Mouse (Mus musculus) cerebellum, postnatal 10 days (tissue): ENCODE data around the gene Glud1.
"Not testable (repeated sequence)": the region's sequence is repeated elsewhere in the genome, so short reads cannot be mapped to it uniquely, and the experiment has no call there.

ENCODE experiments used
- DNase-seq, 2 experiments: peaks; one replicate each; pipeline ENCODE4 v3.0.0; 2021; ENCODE audit warnings: mixed read lengths in 2 of 2

Glud1 gene

DNA sequence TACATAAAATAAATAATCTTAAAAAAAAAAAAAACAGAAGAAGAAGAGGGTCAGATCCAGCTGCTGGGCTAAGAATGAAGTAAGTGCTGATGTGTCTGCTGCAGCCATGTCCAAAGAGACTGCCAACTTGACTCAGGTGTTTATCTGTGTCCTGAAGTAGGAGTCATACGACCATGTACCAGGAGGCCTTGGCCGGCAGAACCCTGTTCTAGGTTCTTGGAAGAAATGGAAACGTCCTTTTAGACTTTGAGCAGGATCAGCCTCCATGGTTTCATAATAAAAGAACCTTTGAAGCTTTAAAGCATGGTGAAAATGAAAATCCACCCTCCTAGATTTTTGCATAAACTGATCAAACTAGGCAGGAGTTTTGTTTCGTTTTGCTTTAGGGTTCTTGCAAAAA, 43.9 kb downstream of the Glud1 start:
- no peak for DNase-seq

DNA sequence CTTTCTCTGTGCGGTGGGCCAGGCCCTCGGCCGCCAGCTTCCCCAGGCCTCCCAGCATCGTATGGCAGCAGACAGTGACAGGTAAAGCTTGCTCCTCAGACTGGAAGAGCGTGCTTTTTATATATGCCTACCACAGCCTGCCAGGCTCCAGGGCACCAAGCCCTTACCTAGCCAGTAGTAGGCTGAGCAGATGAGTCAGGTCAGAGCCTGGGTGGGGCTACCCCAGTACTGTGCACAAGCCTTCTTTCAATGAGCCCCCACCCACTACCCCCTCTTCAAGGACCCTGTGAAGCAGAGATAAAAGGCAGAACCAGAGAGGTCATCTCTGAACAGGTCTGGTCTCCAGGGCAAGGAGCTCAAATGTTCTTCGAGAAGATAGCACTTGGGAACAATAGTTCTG, 44.8 kb downstream of the Glud1 start, which contains the start of gene Fam25c:
Gene Fam25c, minus strand, starts transcription at position 133 of the 400 bp plus-strand sequence.
- no peak for DNase-seq

DNA sequence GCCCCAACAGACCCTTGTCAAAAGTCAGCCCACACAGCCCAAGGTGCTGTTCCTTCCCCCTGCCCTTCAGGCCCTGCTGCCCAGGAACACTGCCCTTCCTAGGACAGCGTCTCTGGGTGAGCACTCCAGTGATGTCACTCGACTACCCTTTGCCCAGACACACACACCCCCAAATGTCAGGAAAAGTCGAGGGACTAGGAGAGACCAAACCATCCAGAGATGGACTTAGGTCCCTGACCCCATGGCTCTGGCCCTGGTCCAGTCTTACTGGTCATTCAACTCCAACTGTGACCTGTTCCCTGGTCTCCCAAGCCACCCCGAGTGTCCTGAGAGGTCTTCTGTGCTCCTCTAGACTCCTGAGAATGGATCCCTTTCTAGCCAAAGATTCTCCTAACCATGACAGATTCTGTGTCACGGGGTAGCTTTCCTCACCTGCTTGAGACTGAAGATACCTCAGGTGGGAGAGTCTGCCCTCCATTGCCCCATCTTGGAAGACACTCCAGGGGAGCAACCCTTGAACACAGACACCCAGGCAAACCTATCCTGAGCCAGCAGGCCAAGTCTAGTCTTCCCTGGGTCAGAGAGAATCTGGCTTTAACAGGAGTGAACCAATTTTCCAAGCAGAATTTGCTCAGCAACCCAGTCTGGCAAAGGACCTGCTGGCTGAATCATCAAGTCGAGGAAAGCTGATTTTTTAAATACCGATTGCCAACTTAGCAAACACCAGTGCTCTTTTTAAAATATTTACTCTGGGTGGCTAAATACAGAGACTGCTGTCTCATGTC, 47.3 kb downstream of the Glud1 start:
- no peak for DNase-seq

DNA sequence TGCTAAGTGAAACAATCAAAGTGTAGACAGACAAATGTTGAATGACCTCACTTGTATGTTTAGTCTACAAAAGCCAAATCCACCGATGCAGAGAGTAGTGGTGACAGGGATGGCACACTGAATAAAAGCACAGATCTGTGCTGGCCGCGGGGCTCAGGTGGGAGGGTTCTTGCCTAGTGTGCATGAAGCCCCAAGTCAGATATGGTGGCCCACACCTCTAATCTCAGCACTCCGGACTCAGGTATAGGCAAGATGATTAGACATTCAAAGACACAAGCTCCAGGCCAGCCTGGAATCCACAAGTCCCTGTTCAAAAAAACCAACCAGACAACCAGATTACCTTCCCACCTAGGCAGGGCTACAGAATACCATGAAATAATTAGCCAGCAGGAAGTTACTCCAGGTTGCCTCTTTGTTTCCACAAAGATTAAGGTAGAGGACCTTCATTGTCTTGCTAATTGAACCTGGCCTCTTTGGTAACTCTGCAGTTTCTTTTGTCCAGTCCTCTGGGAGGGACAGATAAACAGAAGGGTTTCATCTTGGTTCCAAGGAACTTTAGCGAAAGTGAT, 49.2 kb downstream of the Glud1 start:
- no peak for DNase-seq

DNA sequence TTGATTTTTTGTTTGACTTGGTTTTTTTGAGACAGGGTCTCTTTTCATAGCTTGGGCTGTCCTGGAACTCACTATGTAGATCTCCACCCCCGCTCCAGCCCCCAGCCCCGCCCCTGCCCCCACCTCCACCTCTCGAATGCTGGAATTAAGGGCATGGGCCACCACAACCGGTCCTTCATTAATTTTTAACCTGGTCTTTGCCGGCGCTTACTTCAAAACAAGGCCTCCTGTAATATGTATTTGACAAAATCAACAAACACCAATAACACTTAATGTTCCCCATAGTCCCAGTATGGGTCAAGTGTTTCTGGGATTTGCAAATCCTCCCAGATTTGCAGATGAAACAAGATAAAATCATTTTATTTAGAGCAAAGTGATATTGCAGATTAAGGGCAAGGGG, 49.7 kb downstream of the Glud1 start:
- no peak for DNase-seq

DNA sequence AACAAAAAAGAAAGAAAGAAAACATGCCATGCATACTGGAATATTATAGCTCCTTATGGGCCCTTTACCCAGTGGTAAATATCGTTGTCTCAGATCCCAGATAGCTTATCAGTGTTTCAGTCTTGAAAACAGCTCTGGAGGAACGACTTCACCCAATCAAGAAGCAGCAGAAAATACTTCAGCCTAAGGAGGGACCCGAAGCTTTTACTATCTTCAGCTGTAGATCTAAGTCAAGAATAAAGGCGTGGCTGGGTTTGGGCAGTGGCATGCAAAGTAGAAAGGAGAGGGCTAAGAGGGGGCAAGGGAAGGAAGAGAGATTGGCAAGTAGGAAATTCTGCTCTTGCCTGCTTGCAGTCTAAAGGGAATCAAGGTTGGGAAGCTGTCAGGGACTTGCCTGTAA, 51.6 kb downstream of the Glud1 start:
- DNase-seq: no peak

DNA sequence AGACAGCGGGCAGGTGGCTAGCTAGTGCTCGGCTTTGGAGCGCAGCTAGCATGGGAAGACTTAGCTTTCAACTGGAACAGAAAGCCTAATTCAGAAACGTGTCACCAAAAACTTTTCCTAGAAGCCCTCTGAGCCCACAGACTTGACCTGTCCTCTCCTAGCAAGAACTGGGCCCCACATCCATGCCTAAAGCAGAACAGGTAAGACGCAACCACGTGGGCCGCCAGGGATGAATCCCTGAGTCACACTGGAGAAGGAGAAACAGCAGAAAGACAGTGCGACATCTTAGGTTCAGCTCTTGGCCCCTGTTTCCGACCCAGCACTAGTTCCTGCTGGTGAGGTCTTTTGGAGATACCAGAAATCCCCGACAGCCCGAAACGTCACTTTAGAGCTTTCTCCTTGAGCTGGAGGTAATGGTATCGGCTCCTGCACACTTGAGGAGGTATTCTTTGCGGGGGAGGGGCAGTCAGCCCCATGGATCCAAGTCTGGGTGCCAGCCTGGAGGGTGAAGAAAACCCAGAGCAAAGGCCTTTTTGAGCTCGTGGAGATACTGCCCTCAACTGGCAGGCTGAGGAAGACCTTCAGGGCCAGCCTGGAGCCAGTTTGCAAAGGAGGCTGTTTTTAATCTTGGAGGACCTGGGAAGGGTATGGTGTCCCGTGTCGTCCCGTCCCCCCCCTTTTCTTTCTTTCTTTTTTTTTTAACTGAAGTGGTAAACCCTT, 52.4 kb downstream of the Glud1 start:
- peak; percentile 81 to 83 for DNase-seq

DNA sequence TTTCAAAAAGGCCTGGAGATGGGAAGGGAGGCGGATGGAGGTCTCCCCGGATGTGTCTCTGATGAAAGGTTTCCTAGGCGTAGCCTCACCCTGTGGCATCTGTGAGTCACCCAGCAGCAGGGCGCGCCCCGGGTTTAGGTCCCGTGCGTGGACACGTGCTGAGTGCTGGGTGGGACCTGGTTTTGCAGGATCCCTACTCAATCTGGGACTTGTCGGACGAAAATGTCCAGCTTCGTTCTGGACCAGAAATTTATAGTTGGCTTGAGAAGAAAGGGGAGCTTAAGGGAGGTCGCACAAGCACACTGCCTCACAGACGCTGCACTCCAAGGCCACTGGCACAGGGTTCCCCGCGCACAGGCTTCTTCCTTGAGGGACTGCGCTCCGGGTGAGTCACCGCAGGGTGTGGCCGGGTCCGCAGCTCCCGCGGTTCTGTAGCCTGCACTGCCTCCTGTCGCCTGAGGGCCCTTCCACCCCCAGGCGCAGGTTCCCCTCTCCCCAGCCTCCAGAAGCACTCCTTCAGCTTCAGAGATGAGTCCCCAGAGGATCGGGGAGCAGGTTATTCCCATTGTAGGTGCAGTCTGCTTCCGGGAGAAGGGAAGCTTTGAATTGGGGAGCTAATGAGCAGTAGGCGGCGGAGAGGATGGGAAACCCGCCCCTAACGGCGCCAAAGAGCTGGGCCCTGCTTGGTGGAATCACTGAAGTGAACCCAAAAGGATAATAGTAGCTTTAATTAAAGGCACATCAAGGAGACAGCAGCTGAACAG, 53.1 kb downstream of the Glud1 start:
- DNase-seq: peak; percentile 62 to 65

DNA sequence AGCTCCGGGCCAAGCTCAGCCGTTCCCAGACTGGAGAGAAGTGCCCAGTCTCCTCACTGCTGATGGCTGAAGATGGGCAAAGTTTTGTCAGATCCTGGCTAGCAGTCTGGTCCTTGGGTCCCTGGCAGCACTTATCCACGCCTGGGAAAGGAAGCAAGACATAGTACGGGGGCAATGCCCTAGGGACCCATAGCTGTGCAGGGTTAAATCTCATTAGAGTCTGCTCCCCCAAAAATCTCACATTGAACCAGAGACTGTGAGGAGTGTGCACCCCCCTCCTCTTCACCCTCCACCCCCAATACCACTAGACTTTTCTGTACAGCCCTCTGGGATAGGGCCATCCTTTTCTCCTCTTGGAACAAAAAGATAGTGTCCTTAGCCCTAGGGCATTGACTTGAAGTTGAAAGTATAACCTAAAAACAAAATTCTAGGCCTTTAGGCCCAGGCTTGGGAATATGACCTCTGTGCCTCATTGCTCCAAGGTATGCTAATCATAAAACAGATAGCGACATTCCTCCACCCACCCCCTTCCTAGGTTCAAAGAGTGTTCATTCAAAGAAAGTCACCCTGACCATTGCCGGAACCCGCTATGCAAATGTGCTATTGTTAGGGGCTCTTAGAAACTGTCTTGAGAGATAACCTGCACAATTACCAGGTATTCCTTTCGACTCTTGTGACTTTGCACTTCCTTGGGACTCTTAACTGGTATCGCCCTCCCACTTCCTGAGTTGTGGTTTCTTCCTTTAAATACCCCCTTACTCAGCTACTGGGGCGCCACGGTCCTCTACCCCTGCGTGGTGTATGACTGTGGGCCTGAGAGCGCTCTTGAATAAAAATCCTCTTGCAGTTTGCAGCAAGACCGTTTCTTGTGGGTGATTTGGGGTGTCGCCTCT, 54.0 kb downstream of the Glud1 start:
- not testable (repeated sequence) for DNase-seq

DNA sequence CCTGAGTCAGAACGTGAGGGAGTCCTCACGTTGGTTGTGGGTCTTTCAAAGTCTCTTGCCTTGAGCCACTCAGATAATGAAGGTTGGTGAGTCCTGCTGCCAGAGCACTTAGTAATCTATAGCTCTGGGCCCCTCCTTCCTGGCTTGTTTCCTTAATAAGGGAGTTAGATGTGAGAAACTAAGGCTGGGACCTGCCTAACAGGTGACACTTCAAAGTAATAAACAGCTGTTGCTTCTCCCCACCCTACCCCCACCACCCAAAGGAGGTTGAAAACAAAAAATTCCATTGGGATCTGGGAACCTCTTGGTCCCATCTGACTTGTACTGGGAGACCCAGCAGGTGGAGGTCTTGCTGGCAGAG, 54.6 kb downstream of the Glud1 start:
- no peak for DNase-seq

DNA sequence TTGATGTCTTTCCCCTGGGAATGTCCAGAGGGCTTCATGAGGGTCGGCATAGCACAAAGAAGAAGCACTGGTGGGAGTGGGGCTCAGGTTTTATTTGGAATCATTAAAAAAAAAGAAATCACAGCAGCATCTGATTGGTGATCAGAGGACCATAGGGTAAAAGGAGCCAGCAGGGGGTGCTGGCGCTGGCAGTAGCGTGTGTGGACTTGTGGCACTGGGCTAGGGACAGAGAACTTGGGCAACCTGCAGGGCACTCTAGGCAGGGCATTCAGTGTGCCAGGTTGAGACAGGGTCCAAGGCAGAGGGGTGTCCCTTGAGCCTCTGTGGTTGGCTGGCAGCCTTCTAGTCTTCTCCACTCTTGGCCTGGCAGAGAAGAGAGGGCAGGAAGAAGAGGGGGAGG, 59.7 kb downstream of the Glud1 start:
- DNase-seq: peak; percentile 27 to 32

DNA sequence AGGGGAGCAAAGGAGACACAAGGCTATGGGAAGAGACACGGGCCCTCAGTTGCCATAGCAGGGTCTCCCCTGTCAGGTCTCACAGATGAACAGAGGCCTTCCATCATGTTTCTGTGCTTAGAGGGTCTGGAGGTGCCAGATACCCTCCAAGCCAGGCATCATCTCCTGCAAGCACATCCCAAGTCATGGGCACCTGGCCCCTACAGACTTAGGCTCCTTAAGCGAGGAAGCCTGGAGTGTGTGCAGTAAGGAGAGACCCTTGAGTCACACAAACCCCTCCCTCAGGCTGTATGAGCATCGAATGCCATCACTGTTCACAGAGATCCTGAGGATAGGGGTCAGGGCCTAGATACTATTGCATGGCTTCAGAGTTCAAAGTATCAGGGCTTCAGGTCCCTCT, 60.4 kb downstream of the Glud1 start:
- no peak for DNase-seq

DNA sequence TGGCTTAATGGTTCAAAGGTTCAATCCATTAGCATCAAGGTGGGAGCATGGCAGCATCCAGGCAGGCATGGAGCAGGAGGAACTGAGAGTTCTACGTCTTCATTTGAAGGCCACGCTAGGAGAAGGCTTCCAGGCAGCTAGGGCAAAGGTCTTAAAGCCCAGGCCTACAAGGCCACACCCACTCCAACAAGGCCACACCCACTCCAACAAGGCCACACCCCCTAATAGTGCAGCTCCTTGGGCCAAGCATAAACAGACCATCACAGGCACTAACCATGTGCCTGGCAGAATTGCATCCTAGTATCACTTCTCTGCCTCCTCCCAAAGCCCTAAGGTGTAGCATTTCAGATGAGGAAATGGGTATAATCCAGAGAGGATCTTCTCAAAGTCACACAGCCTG, 61.2 kb downstream of the Glud1 start:
- DNase-seq: no peak

DNA sequence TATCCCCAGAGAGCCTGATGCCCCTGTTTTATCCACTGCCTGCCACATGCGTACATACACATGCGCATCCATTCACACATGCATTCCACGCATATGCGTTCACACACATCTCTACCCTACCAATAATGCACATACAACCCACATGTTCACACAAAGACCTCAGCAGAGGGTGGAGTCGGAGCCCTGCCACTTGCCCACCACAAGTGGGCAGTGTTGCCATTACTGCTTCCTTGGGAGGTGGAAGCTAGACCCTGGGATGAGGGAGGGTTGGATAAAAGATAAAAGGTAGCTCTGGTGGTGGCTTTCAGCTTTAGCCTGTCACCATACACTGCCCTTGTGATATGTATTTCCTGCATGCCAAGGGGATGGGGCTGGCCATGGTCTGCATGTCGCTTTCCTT, 62.1 kb downstream of the Glud1 start:
- DNase-seq: peak; percentile 79 to 83

DNA sequence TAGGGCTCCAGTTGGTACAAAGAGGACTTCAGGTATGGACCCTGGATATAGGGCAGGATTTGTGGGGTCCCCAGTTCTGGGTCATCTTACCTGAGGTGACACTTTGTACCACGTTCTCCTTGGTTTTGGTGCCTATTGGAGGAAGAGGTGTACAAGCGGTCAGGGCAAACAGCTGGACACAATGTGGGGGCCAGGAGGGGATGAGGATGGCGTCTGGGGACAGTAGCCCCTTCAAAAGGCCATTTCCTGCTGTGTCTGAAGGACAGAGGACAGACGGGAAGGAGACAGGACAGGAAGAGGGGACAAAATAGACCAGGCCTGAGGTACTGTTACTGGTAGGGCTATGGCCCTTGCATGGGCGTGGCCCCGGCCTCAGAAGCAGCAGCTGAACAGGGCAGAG, 63.1 kb downstream of the Glud1 start:
- DNase-seq: no peak

DNA sequence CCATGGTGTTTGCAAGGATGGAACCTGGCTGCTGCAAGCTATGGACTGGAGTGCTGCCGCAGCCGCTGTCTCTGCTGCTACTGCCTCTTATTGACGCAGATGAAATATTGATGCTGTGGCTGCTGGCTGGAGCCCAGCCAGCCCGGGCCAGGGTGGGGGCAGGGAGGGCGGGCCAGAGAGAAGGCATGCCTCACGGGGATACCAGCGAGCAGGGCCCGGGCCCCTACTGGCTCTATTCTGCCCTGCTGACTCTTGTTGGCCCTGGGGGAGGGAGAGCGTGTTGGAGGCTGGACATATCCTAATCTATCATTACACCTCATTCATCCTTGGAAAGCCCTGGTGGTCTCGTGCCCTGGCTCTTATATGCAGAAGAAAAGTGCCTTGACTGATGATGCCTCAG, 64.0 kb downstream of the Glud1 start, which contains the start of gene Sncg:
Gene Sncg, minus strand, starts transcription at position 213 of the 400 bp plus-strand sequence.
- DNase-seq: peak in 1 of 2 experiments; percentile 9

DNA sequence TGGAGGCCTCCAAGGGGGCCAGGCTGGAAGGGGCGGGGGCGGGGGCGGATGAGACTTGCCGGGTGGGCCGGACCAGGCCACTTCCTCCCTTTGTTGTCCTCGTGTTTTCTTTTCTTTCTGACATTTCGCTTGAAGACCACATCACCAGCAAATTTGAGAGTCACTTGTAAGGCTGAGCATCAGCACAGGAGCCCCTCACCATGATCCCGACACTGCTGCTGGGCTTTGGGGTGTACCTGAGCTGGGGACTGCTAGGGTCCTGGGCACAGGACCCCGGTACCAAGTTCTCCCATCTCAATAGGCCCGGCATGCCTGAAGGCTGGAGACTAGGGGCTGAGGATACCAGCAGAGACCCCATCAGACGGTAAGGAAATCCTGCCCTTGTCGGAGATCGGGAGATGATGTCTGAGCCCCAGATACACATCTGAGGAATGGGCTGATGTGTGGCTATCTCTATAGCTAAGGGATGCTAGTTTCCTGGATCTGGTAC, 64.9 kb downstream of the Glud1 start, which contains the start of gene Mmrn2:
Gene Mmrn2, plus strand, starts transcription at position 51 of the 490 bp plus-strand sequence.
- no peak for DNase-seq

DNA sequence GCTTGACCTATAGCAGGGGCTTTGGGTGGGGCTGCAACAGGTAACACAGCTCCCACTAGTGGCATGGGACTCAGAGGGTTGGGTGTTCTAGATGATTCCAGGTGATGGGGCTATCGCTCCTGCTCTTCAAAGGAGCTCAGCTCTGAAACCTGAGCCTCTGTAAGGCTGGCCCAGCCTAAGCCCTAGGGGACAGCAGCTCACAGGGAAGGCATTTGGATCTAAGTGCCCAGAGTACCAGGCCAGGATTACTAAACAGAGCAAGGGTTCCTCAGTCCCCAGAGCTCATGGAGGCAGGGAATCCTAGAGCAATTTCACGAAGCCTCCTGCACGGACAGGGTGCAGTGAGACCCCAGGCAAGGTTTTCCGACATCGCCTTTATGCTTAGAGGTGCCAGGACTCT, 65.4 kb downstream of the Glud1 start:
- DNase-seq: no peak

DNA sequence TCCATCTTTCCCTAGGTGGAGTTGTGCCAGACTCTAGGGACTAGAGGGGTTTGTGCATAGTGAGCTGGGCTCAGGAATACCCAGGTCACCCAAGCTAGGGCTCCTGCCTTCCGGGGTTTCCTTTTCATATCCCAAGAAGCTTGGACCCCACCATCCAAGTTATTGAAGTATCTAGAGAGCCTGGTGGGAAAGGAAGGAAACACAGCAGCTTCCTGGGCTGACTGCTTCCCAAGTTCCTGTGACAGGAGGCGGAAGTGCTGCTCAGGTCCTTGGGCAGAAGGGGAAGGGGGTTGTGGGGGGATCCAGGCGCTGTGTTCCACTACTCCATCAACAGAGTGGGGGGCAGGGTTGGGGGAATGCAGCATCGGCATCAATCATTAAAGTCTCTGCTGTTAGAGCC, 66.6 kb downstream of the Glud1 start:
- DNase-seq: no peak

DNA sequence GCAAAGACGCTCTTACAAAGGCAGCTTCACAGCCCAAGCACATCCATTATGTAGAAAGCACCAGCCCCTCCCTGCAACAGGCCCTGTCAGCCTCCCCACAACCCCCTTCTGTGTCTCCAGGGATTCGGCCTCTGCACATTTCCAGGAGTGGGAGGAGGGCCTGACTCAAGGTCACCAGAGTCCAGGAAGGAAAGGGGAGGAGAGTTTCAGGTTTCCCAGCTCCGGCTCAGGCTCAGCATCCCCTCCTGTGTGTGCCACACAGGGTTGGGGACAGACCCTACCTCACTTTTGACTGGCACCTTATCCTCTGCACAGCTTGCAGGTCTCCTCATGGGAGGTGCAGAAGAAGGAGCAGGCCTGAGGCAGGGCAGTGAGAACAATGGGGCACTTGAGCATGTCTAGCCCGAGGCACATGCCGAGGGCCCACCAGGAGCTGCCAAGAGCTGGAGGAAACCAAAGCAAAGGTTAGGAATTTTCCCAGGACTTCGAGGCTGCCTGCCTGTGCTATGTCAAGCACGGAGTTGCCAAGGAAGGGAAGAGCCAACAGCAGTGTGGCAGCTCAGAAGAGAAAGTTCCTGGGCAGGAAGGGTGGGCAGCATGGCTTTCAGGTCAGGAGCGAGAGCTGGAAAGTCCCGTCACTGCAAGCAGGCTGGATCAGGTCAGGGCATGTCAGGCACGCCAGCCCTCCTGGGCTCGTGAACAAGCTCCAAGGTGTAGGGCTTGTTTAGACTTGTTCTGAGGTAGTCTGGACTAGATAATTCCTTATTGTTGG, 68.2 kb downstream of the Glud1 start:
- peak in 1 of 2 experiments; percentile 15 for DNase-seq
